In genomic region chr2:34754551-34755358, GRCm38 (mm10) we compare ENCODE assay signal across 7 mouse cellular contexts. TPM values are rescaled to one million over a fixed set of nuclear protein-coding genes. Genes with fewer than 3 reads are reported as not detected.
A peak's percentile ranks its signal among the peaks of the same experiment; 100 is the strongest.
DNase-seq lines count a peak whose midpoint lies in the region; ATAC-seq and TF ChIP-seq lines count a peak whose summit lies in the region.

Gapvd1 (minus strand) TSS chr2:34755232.

- under 1% methylated on average over 13 of the region's 14 CpGs for WGBS in forebrain, embryonic 12.5 days
- 1% methylated on average over 14 of the region's 14 CpGs for WGBS in large intestine, adult 2 months
- under 1% methylated on average over 13 of the region's 14 CpGs for WGBS in lung, embryonic 16.5 days

- H3K4me1 ChIP-seq in forebrain, embryonic 12.5 days = peaks cover 25% of the 10 kb centered on the region
- H3K4me1 ChIP-seq in lung, embryonic 16.5 days (replicated peaks; ENCODE audit: control insufficient read depth, insufficient read depth, low read length) = peaks cover 15% of the 10 kb centered on the region

- peak within 1 kb of the TSS; percentile 85 for H3K4me3 ChIP-seq in forebrain, embryonic 12.5 days (replicated peaks)
- peak within 1 kb of the TSS; percentile 94 for H3K4me3 ChIP-seq in lung, embryonic 16.5 days (ENCODE audit: low read length)

- H3K9me3 ChIP-seq in forebrain, embryonic 12.5 days = no peaks in the 10 kb centered on the region
- no peaks in the 10 kb centered on the region for H3K9me3 ChIP-seq in lung, embryonic 16.5 days (ENCODE audit: control insufficient read depth, low read length)

- no peak for ATAC-seq in forebrain, embryonic 12.5 days (ENCODE audit: low FRiP score)
- no peak for ATAC-seq in lung, embryonic 16.5 days (ENCODE audit: low read depth)

- no peaks in the 10 kb centered on the region for H3K36me3 ChIP-seq in forebrain, embryonic 12.5 days (replicated peaks)
- no peaks in the 10 kb centered on the region for H3K36me3 ChIP-seq in lung, embryonic 16.5 days (ENCODE audit: control insufficient read depth, insufficient read depth, low read length)

- peak within 1 kb of the TSS; percentile 66 for H3K4me2 ChIP-seq in forebrain, embryonic 12.5 days
- H3K4me2 ChIP-seq in lung, embryonic 16.5 days (ENCODE audit: low read depth, low read length) = peak within 1 kb of the TSS; percentile 60

- peak within 1 kb of the TSS; percentile 96 for H3K9ac ChIP-seq in forebrain, embryonic 12.5 days
- H3K9ac ChIP-seq in lung, embryonic 16.5 days (ENCODE audit: low read length) = peak within 1 kb of the TSS; percentile 95

- DNase-seq in Muller cell, postnatal 12 days (ENCODE audit: inconsistent ontology term) = peak; percentile 73
- DNase-seq in brain, embryonic 14.5 days (ENCODE audit: low read depth) = peak; percentile 65
- no peak for DNase-seq in heart, postnatal 25 days (ENCODE audit: low spot score)
- DNase-seq in large intestine, adult 2 months (ENCODE audit: low read depth, low spot score) = no peak
- DNase-seq in retina, postnatal 1 day = peak; percentile 41

- no peak for TF ChIP-seq POLR2A in brain, embryonic 14.5 days (IDR thresholded peaks at IDR 0.05; ENCODE audit: borderline replicate concordance, extremely low read depth, insufficient read depth, insufficient read length, poor library complexity, severe bottlenecking)

- TF ChIP-seq CTCF in brain, embryonic 14.5 days (IDR thresholded peaks at IDR 0.05; ENCODE audit: borderline replicate concordance, extremely low read depth, insufficient read depth, insufficient read length) = no peak

- peak within 1 kb of the TSS; percentile 95 for H3K27ac ChIP-seq in forebrain, embryonic 12.5 days
- peak within 1 kb of the TSS; percentile 91 for H3K27ac ChIP-seq in lung, embryonic 16.5 days (ENCODE audit: low read length)

- intact Hi-C loops in heart, postnatal 25 days (cut with DNase I) = loop anchor here (2.0 kb wide), 1 partner anchor 18 kb away; no protein-coding TSS in a partner anchor

- H3K27me3 ChIP-seq in forebrain, embryonic 12.5 days = no peaks in the 10 kb centered on the region
- no peaks in the 10 kb centered on the region; the same call in 1 of the 2 replicates for H3K27me3 ChIP-seq in lung, embryonic 16.5 days (ENCODE audit: control insufficient read depth, insufficient read depth, low read depth, low read length)

RNA-seq across cellular contexts. Expression of gene Gapvd1, which starts in this region (rescaled TPM):
- polyA plus RNA-seq in brain, embryonic 14.5 days (2012; rRNA removed) = 40.0 and 61.7 TPM in 2 replicates
- polyA plus RNA-seq in forebrain, embryonic 12.5 days (2016; fragmentation: Nextera tagmentation; extraction: Ambion mirVana) = 123 and 134 TPM in 2 replicates
- total RNA-seq in heart, postnatal 25 days (2021) = 10 to 100 TPM; 35.6 to 38.0 TPM
- polyA plus RNA-seq in large intestine, adult 2 months (2012; rRNA removed) = 13.4 and 13.7 TPM in 2 replicates
- polyA plus RNA-seq in lung, embryonic 16.5 days (2015; fragmentation: Nextera tagmentation; extraction: Ambion mirVana) = 78.3 and 86.3 TPM in 2 replicates

Comparison
In these comparisons a context has a peak if more than half of its experiments do, and no peak if none do; other contexts are left out.
1. DNase-seq: peak in Muller cell, postnatal 12 days (single experiment), brain, embryonic 14.5 days (single experiment) and retina, postnatal 1 day (single experiment); none in heart, postnatal 25 days (single experiment) and large intestine, adult 2 months (single experiment).